Mouse (Mus musculus): ENCODE measurements around the gene Epgn. TPM values are rescaled to one million over a fixed set of nuclear protein-coding genes. Genes with fewer than 3 reads are reported as not detected.

Epgn gene
- polyA plus RNA-seq (2016; fragmentation: Nextera tagmentation; extraction: Ambion mirVana) = 0.15 and 0.18 TPM in 2 replicates

DNA sequence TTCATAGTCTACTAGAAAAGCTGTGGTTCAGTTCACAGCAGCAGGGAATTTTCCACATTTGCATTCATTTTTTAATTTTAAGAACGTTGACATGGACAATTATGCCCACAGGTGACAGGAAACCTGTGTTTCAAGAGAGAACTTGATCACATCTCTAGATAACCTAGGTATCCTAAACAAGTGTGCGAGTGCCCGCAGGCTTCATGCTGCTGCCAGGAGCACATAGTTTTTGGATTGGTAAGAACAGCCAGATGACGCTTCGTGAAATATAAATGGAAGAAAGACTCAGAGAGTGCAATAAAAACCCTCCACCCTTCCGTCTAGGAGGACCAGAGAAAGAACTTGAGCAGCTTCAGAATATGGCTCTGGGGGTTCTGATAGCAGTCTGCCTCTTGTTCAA, at the start of gene Epgn:
Gene Epgn (plus strand): TSS at position 301 of the 400 bp plus-strand sequence.
- Histone ChIP-seq H3K9me3 (replicated peaks) (no peaks in the 10 kb centered on the region), H3K4me3 (no peak within 1 kb of the TSS), H3K27me3 (ENCODE audit: low read depth, poor library complexity, severe bottlenecking) (no peaks in the 10 kb centered on the region), H3K4me1 (no peaks in the 10 kb centered on the region), H3K27ac (no peak within 1 kb of the TSS), H3K36me3 (no peaks in the 10 kb centered on the region)
- DNase-seq (ENCODE audit: low spot score) = no peak
- WGBS = 90% methylated on average over 6 of the region's 6 CpGs

DNA sequence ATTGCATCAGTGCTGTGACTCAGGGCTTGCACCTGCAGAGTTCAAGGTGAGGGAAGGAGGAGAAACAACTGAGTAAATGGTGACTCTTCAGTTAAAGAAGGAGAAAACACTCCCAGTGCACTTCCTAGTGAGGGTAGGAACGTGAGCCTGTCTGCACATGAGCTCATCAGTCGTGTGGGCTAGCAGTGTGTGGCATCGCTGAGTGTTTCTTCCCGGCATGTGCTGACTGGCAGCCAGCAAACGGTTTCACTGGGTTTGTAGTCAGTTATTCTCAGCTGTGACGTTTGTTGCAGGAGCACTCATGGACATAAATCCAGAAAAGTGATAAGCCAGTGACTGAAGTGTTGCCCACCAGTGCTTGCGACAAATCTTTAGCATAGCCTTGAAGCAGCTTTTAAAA, 47.0 kb upstream of the Epgn start:
- Histone ChIP-seq H3K9me3 (replicated peaks) (no peaks in the 10 kb centered on the region), H3K36me3 (peaks cover 14% of the 10 kb centered on the region), H3K4me3 (no peak overlapping the region), H3K27ac (no peak overlapping the region), H3K4me1 (no peaks in the 10 kb centered on the region), H3K27me3 (ENCODE audit: low read depth, poor library complexity, severe bottlenecking) (no peaks in the 10 kb centered on the region)
- 88% methylated on average over 7 of the region's 7 CpGs for WGBS
- no peak for DNase-seq (ENCODE audit: low spot score)

DNA sequence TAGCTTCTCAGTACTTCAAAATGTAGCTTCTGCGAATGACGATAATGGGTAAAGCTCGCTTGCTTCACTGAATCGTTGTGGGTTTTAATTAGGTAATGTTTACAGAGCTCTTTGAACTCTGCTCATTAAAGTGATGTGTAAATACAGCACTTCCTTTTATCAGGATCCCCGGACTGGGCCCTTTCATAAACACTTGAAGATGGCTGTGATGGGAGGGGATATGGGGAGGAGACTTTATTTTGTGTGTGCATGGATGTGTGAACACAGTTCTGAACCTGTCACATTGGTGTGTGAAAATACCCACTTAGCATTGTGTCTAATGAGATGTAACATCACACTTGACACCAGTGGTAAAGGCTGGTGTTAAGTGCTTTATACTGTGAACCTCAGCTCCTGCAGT, 39.7 kb upstream of the Epgn start:
- DNase-seq (ENCODE audit: low spot score) = no peak

DNA sequence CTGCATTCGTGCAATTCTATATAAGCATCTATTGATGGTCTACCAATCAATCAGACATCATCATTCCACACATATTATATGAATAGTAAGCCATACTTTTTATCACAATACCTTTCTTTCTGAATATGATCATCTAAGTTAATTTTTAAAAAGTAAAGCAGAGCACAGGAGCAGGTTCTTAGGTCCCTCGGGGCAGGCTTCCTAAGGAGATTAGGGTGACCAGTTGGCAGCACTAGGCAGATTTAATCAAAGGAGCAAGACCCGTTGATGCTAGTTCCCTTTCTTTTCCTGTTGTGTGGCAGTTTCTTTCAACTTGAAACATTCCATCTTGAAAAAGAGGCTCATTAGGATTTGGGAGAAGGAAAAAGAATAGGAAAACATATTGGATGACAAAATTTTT, 39.1 kb upstream of the Epgn start:
- WGBS = 85% methylated on average over 3 of the region's 3 CpGs
- no peak overlapping the region for H3K4me3 ChIP-seq
- H3K27me3 ChIP-seq (ENCODE audit: low read depth, poor library complexity, severe bottlenecking) = no peaks in the 10 kb centered on the region
- H3K36me3 ChIP-seq = no peaks in the 10 kb centered on the region
- no peaks in the 10 kb centered on the region for H3K4me1 ChIP-seq
- no peaks in the 10 kb centered on the region for H3K9me3 ChIP-seq (replicated peaks)
- no peak for DNase-seq (ENCODE audit: low spot score)
- H3K27ac ChIP-seq = no peak overlapping the region

More for the DNA sequence above, 39.7 kb upstream of the Epgn start:
- Histone ChIP-seq H3K4me3 (no peak overlapping the region), H3K27ac (no peak overlapping the region), H3K36me3 (no peaks in the 10 kb centered on the region), H3K4me1 (no peaks in the 10 kb centered on the region), H3K27me3 (ENCODE audit: low read depth, poor library complexity, severe bottlenecking) (no peaks in the 10 kb centered on the region), H3K9me3 (replicated peaks) (no peaks in the 10 kb centered on the region)
- 61% methylated on average over 5 of the region's 5 CpGs for WGBS

DNA sequence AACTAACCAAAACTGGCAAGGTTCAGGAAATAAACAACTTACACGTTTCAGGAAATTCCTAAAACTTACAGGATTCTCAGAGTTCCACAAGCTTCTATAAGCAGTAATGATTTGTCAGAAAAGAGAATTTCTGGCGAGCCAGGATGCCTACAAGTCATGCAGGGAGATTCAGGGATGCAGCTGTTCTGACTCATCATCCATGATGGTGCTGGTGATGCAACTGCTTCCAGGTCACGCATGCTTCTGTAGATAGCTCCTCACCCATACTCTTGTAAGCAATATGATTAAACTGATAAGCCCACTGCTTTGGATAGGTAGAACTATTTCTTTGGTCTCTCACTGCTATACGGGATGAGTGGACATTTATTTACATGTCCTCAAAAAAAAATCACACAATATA, 38.7 kb upstream of the Epgn start:
- H3K36me3 ChIP-seq = no peaks in the 10 kb centered on the region
- 91% methylated on average over 4 of the region's 4 CpGs for WGBS

DNA sequence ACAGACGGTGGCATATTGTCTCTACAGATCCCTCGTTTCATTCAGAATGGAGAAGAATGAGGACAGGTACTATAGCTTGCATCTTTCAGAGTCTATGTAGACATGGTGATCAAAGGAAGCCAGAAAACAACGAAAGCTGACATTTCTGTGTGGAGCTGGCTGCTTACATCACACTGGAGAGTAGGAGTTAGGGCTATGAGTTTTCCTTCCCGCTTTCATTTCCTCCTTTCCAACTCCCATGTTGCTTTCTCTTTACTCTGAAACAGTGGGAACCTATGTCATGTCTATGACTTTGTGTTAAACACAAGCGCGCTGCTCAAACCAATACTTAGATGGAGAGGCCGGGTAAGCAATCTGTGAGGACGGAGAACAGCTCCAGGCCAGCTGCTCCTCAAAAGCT, 27.3 kb upstream of the Epgn start:
- no peak for DNase-seq (ENCODE audit: low spot score)
- 93% methylated on average over 8 of the region's 8 CpGs for WGBS

More for the DNA sequence above, 38.7 kb upstream of the Epgn start:
- no peak for DNase-seq (ENCODE audit: low spot score)
- Histone ChIP-seq H3K4me3 (no peak overlapping the region), H3K27ac (no peak overlapping the region), H3K9me3 (replicated peaks) (no peaks in the 10 kb centered on the region), H3K27me3 (ENCODE audit: low read depth, poor library complexity, severe bottlenecking) (no peaks in the 10 kb centered on the region), H3K4me1 (no peaks in the 10 kb centered on the region)

DNA sequence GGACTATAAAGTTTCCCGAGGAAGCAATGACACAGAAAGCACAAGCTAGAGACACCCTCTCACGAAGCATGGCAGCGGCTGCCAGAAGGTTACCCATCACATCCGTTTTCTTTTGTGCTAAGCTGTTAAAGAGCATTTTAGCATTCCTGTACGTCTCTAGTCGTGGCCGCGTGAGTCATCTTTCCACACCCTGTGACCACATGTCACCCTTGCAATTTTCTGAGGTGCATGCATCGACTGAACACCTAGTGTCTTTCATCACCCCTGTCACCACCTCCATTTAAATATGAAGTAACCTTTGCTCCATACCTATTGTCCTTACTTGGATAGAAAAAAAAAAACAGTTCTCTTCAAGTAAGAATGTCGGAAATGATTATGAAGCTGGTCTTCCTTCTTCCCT, 12.0 kb upstream of the Epgn start:
- no peak for DNase-seq (ENCODE audit: low spot score)
- no peak overlapping the region for H3K4me3 ChIP-seq
- H3K27ac ChIP-seq = no peak overlapping the region
- H3K36me3 ChIP-seq = no peaks in the 10 kb centered on the region
- no peaks in the 10 kb centered on the region for H3K27me3 ChIP-seq (ENCODE audit: low read depth, poor library complexity, severe bottlenecking)
- WGBS = 89% methylated on average over 10 of the region's 10 CpGs
- H3K4me1 ChIP-seq = no peaks in the 10 kb centered on the region
- no peaks in the 10 kb centered on the region for H3K9me3 ChIP-seq (replicated peaks)

More for the DNA sequence above, 27.3 kb upstream of the Epgn start:
- Histone ChIP-seq H3K4me3 (no peak overlapping the region), H3K27ac (no peak overlapping the region), H3K36me3 (no peaks in the 10 kb centered on the region), H3K4me1 (no peaks in the 10 kb centered on the region), H3K27me3 (ENCODE audit: low read depth, poor library complexity, severe bottlenecking) (no peaks in the 10 kb centered on the region), H3K9me3 (replicated peaks) (no peaks in the 10 kb centered on the region)

DNA sequence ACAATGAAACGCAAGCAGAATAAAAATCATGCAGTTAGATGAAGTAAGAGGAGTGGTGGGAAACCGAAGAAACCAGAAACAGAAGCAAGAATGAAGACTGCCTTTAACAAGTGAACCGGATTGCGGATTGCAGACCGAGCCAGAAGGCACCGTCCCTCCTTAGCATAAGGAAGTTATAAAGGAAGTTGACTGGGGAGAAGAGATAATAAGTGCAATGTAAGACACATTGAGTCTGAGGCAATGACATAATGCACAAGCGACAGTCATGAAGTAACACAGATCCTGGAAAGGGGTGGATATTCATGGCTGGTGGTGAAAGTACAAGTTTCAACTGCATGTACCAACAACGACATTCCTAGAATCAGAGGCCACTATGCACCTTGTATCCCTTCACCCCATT, 4.2 kb upstream of the Epgn start:
- WGBS = 91% methylated on average over 8 of the region's 8 CpGs
- Histone ChIP-seq H3K9me3 (replicated peaks) (no peaks in the 10 kb centered on the region), H3K27ac (no peak overlapping the region), H3K4me1 (no peaks in the 10 kb centered on the region), H3K27me3 (ENCODE audit: low read depth, poor library complexity, severe bottlenecking) (no peaks in the 10 kb centered on the region), H3K4me3 (no peak overlapping the region), H3K36me3 (no peaks in the 10 kb centered on the region)
- no peak for DNase-seq (ENCODE audit: low spot score)

DNA sequence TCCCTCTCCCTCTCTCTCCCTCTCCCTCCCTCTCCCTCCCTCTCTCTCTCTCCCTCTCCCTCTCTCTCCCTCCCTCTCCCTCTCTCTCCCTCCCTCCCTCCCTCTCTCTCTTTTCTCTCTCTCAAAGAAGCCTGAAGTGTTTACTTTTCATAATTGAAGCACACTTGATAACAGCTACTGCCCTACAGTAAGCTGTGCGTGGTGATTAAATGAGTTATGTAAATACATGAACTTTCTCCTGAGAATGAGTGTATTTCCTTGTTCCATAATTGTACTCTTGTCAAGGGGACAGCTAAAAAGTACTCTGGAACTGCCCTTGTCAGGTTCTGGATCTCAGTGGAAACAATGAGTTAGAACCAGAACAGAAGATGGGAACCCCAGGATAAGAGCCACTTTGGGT, 576 bp downstream of the Epgn start:
- DNase-seq (ENCODE audit: low spot score) = no peak
- H3K27ac ChIP-seq = no peak overlapping the region
- no peak overlapping the region for H3K4me3 ChIP-seq
- no peaks in the 10 kb centered on the region for H3K9me3 ChIP-seq (replicated peaks)
- H3K27me3 ChIP-seq (ENCODE audit: low read depth, poor library complexity, severe bottlenecking) = no peaks in the 10 kb centered on the region
- no peaks in the 10 kb centered on the region for H3K36me3 ChIP-seq
- no peaks in the 10 kb centered on the region for H3K4me1 ChIP-seq
- 83% methylated on average over 1 of the region's 1 CpGs for WGBS

DNA sequence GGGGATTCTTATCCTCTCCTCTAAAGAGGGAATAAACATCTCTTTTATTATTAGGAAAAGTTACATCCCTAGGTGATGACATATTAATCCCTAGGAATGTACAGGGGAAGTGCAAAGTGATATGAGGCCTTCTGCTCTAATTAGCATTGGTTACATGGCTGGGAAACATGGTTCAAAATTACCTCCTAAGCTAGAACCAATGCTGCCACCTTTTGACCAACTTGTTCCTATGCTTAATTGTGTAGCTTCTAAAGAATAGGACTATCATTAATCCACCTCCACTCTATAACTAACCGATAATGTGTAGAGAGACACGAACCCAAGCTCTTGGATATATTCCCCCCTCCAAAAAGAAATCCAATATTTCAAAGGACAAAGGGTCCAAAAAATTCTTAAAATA, 3.4 kb downstream of the Epgn start:
- no peaks in the 10 kb centered on the region for H3K9me3 ChIP-seq (replicated peaks)
- H3K4me3 ChIP-seq = no peak overlapping the region
- H3K27me3 ChIP-seq (ENCODE audit: low read depth, poor library complexity, severe bottlenecking) = no peaks in the 10 kb centered on the region
- H3K36me3 ChIP-seq = no peaks in the 10 kb centered on the region
- no peaks in the 10 kb centered on the region for H3K4me1 ChIP-seq
- DNase-seq (ENCODE audit: low spot score) = no peak
- WGBS = 90% methylated on average over 2 of the region's 2 CpGs
- no peak overlapping the region for H3K27ac ChIP-seq

DNA sequence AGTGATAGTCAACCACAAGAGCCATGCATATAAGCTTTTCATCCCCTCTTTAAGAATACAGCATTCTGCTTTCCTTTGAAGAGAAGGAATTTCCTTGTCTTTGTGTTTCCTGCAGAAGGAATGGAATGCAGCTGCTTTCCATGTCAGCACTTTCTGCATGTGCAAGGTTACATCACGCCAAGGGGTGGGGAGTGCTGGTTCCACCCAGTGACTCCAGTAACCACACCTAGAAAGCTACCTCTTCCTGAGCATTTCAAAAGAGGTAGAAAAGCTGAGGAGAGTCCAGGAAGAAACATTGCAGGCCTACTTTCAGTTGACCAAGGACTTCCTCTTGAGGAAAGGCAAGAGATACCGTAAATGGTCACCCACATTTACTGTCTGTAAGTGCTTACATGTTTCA, 8.1 kb downstream of the Epgn start:
- WGBS = 89% methylated on average over 2 of the region's 2 CpGs
- Histone ChIP-seq H3K9me3 (replicated peaks) (no peaks in the 10 kb centered on the region), H3K27ac (no peak overlapping the region), H3K4me3 (no peak overlapping the region), H3K4me1 (peaks cover 5% of the 10 kb centered on the region), H3K36me3 (no peaks in the 10 kb centered on the region), H3K27me3 (ENCODE audit: low read depth, poor library complexity, severe bottlenecking) (no peaks in the 10 kb centered on the region)
- no peak for DNase-seq (ENCODE audit: low spot score)

DNA sequence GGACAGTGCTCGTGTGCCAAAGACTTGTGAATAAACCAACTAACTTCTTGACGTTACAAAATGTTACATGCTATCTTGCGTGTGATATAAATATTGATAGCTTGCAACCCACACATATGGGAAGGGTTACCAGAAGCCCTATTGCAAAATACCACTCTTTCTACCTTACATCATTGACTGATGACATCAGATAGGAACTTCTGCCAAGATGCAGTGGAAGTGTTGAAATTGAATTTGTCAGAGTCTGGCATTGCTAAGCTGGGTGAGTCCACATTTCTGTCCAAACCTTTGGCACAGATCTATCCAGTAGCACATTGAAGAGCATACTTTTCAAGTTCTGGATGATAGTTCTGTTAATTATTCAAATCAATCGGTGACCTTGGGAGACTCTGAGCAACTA, 9.4 kb downstream of the Epgn start:
- WGBS = 93% methylated on average over 4 of the region's 4 CpGs
- H3K4me1 ChIP-seq = peaks cover 5% of the 10 kb centered on the region
- H3K36me3 ChIP-seq = no peaks in the 10 kb centered on the region
- H3K9me3 ChIP-seq (replicated peaks) = no peaks in the 10 kb centered on the region
- no peak overlapping the region for H3K4me3 ChIP-seq
- DNase-seq (ENCODE audit: low spot score) = no peak
- no peak overlapping the region for H3K27ac ChIP-seq
- H3K27me3 ChIP-seq (ENCODE audit: low read depth, poor library complexity, severe bottlenecking) = no peaks in the 10 kb centered on the region

DNA sequence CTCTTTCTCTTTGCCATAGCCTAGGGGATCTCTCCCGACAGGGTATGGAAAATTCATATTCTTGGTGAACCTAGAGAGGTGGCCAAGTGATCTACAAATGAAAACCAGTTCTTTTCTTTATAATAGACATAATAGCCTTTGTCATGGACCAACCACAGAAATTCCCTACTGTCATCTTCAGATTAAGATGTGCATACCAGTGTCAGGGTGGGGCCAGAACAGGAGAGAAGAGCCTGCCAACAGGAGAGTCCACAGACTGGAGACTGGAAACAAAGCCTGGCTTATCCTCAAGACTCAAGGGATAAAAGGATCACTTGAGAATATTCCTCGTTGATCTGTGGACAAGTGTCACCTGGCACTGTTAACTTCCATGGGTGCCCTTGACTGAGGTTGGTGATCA, 10.5 kb downstream of the Epgn start:
- no peak overlapping the region for H3K4me3 ChIP-seq
- H3K9me3 ChIP-seq (replicated peaks) = no peaks in the 10 kb centered on the region
- 79% methylated on average over 2 of the region's 2 CpGs for WGBS
- peaks cover 5% of the 10 kb centered on the region for H3K4me1 ChIP-seq
- no peak overlapping the region for H3K27ac ChIP-seq
- H3K36me3 ChIP-seq = no peaks in the 10 kb centered on the region
- no peak for DNase-seq (ENCODE audit: low spot score)
- no peaks in the 10 kb centered on the region for H3K27me3 ChIP-seq (ENCODE audit: low read depth, poor library complexity, severe bottlenecking)

DNA sequence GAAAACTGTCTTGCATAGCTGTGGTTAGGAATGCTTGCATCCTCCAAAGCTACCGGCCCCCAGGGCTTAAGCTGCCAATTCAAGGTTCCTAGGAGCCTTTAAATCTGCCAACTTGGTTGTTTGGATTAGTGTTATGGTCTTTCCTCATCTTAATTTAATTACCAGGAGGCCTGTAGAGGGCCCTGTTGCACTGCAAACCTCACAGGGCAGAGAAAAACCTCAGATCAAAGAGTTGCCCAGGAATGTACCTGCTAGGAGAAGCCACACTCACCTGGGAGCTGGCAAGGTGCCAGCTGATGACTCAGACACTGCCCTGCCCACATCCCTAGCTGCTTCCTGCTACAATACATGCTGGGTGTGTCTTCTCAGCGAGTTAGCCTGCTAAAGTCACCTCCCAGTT, 11.3 kb downstream of the Epgn start:
- no peak for DNase-seq (ENCODE audit: low spot score)
- no peaks in the 10 kb centered on the region for H3K9me3 ChIP-seq (replicated peaks)
- no peak overlapping the region for H3K4me3 ChIP-seq
- H3K27ac ChIP-seq = no peak overlapping the region
- no peaks in the 10 kb centered on the region for H3K27me3 ChIP-seq (ENCODE audit: low read depth, poor library complexity, severe bottlenecking)
- peaks cover 5% of the 10 kb centered on the region for H3K4me1 ChIP-seq
- no peaks in the 10 kb centered on the region for H3K36me3 ChIP-seq
- WGBS = 3% methylated on average over 2 of the region's 2 CpGs
